Mouse (Mus musculus) C2C12 (cell line): ENCODE results near the gene Pla2g6.

Experiments used
- CEBPB ChIP-seq: IDR thresholded peaks from one replicate; pipeline ENCODE4 v1.6.1; 2011; ENCODE audit warnings: low read depth, mild to moderate bottlenecking, control low read depth, moderate library complexity
- CTCF ChIP-seq: IDR thresholded peaks from one replicate; pipeline ENCODE4 v1.5.1; 2011; ENCODE audit not compliant: control insufficient read depth, insufficient read depth, insufficient read length
- MYOD1 ChIP-seq: IDR thresholded peaks from one replicate; pipeline ENCODE4 v1.6.1; 2011; ENCODE audit warnings: low read depth; ENCODE audit not compliant: control insufficient read depth, insufficient read length
- USF1 ChIP-seq: IDR thresholded peaks from one replicate; pipeline ENCODE4 v1.6.1; 2011; ENCODE audit warnings: low read depth, mild to moderate bottlenecking, control low read depth, moderate library complexity

DNA sequence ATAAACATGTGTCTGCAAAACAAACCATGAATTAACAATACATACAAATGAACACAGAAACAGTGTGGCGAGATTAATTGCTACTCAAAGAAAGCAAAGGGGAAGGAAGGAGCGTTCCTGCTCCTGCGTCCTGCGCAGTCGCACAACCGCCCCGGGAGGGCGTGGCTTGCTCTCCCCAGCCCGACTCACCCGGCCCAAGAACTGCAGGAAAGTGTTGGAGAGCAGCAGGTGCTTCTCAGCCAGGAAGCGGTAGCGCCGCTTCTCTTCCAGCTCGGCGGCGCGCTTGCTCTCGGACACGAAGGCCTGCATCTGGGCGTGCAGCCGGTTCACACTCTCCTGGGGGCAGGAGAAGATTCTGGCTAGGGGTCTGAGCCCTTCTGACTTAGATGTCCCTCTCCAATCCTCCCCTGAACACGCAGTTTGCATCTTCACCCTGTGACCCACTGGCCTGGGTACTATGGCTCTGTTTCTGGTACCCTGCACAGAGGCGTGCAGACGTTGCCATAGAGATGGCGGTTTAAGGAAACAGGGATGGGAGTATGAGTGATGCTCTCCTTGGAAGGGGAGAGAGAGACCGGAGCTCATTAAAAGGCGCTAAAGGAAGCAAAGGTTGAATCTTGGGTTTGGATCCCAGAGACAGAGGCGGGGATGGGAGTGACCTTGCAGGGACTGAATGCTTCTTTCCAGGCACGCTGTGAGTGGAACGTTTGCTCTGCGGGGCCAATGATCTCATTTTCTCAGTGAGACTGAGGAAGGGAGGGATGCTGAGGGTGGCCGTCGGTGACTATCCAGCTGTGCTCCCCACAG, 57.7 kb downstream of the Pla2g6 start:
- no peak for TF ChIP-seq CTCF
- TF ChIP-seq MYOD1 = no peak
- no peak for TF ChIP-seq USF1
- no peak for TF ChIP-seq CEBPB
